Mouse (Mus musculus) megakaryocyte-erythroid progenitor cell, adult 5-6 weeks (primary cell): Measurements from ENCODE around the gene Ndufs1. TPM values are rescaled to one million over a fixed set of nuclear protein-coding genes. Genes with fewer than 3 reads are reported as not detected.
A peak's percentile ranks its signal among the peaks of the same experiment; 100 is the strongest.
"Not testable (repeated sequence)": the region's sequence is repeated elsewhere in the genome, so short reads cannot be mapped to it uniquely, and the experiment has no call there.

Source experiments
- ATAC-seq: replicated peaks from 2 replicates; pipeline ENCODE4 v1.8.0; 2016; ENCODE audit warnings: mild to moderate bottlenecking, inconsistent platforms; ENCODE audit not compliant: severe bottlenecking, poor library complexity, low FRiP score, low TSS enrichment
- total RNA-seq, 2 experiments: library from RNA; stranded (forward) in 1 of 2; stranded (reverse) in 1 of 2; fragments of 200-1000, 215-1000 nt in 1 of 2; fragments of >200 nt in 1 of 2; fragmentation: Nextera tagmentation in 1 of 2; gene quantifications; 2 replicates each; pipeline ENCODE4 v1.2.3; 2014 to 2017

The Ndufs1 gene
- total RNA-seq, 2 experiments from 2014 or later = 151 to 242 TPM

DNA sequence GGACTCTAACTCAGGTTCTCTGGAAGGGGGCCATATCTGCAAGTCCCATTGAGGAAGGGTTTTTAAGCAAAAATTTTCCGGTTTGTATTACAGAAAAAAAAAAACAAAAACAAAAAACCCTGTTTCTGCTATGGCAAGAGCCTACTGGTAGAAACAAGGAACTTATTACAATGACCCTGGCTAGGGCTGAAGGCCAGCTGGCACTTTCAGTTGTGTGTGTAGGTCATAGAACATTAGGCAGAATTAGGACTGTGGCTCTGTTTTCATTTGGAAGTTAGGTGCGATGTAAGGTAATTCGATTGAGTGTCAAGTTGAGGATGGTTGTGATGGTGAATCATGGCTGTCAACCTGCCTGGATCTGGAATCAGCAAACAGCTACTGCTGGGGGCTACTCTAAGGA is 11.9 kb upstream of the Ndufs1 start:
- no peak for ATAC-seq

DNA sequence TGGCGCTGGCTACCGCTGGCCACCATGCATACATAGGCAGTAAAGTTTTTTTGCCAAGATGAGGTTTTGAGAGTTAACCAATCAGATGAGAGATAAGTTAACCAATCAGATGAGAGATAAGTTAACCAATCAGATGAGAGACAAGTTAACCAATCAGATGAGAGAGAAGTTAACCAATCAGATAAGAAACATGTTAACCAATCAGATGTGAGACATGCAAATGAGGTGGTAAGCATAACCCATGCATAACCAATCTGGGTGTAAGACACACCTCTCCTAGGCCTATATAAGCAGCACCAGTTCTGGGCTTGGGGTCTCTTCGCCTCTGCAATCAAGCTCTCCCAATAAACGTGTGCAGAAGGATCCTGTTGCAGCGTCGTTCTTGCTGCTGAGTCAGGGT is 8.8 kb upstream of the Ndufs1 start:
- ATAC-seq = not testable (repeated sequence)

DNA sequence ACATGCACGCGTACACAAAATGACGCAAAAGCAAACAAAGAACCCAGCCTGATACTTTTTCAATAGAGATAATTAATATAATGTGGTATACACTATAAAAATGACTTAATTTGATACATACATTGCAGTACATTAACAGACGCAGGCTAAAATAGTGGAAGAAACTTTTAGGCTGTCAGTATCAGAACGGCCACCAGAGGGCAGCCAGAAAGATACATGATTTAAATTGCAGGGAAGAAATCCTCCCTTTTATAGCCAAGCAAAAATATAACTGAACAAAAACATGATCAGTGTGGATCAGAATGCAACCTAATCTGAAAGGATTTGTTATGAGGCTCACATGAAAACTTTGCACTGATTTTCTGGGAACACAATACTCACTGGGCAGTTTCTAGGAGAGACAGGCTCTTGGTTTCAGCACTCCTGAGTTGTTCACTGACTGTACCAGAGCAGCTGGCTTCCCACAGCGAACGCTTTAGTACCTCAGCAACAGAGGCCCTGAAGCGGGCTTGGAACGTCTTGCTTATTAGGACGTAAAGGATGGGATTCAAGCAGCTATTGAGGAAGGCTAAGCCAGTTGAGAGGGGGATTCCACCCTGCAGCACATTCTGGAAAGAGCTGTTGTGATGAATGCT is 6.1 kb upstream of the Ndufs1 start:
- no peak for ATAC-seq

DNA sequence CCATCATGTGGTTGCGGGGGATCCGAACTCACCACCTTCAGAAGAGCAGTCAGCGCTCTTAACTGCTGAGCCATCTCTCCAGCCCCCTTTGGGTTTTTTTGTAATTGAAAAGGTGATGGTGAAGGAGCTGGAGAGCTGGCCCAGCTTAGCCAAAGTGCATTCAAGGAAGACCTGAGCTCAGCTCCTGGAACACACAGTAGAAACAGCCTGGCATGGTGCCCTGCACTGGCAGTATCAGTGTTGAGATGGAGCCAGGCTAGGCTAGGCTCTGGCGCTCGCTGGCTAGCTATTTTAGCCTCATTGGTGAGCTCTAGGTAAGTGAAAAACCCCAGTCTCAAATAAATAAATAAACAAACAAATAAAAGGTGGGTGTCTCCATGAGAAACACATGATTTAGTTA is 5.6 kb upstream of the Ndufs1 start:
- ATAC-seq = peak; percentile 52; the same call in 1 of the 2 replicates

DNA sequence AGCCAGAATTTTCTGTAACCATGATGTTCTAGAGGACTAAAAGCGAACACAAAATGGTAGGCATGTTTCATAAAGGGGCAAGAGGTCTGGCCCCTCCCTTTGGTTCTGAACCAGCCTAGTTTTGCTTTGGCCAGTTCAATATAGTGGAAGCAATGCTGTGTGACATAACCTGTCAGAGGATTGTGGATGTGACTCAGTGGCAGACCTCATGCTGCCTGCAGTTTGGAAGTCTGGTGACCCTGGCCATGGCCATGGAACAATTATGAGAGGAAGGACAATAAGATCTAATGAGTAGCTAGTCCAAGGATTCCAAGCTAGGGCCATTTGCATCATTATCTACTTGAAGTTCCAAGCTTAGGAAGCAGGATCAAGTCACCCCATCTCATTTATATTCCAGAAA is 4.8 kb upstream of the Ndufs1 start:
- no peak for ATAC-seq

DNA sequence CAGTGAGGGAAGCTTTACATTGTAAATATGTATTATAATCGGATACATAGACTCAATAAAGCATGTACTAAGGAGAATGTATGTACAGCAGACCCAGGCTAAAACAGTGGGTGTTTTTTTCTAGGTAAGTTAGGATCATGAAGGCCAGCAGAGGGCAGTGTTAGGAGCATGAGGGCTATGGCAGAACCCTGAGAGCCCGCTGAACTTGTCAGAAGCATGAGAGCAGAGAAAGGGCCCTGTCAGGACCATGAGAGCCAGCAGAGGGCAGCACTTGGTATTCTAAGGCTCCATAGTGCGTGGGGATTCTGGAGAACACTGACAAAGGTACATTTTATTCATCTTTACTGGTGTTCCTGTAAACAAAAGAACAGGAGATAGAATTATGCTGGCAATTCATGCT is 4.4 kb upstream of the Ndufs1 start:
- peak; percentile 78 for ATAC-seq

DNA sequence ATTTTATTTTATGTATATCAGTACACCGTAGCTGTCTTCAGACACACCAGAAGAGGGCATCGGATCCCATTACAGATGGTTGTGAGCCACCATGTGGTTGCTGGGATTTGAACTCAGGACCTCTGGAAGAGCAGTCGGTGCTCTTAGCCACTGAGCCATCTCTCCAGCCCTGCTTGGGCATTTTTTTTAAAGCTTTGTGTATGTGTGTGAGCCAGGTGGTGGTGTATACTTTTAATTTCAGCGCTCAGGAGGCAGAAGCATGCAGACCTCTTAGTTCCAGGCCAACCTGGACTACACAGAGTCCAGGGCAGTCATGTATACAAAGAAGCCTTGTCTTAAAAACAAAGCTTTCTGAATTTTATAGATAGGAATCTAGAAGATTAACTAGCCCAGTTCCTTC is 3.9 kb upstream of the Ndufs1 start:
- ATAC-seq = peak; percentile 5; the same call in 1 of the 2 replicates

GRCm38 (mm10) chr1:63180122-63180521 is 3.5 kb upstream of the Ndufs1 start:
- no peak for ATAC-seq

GRCm38 (mm10) chr1:63178308-63178707 is 1.7 kb upstream of the Ndufs1 start:
- no peak for ATAC-seq

DNA sequence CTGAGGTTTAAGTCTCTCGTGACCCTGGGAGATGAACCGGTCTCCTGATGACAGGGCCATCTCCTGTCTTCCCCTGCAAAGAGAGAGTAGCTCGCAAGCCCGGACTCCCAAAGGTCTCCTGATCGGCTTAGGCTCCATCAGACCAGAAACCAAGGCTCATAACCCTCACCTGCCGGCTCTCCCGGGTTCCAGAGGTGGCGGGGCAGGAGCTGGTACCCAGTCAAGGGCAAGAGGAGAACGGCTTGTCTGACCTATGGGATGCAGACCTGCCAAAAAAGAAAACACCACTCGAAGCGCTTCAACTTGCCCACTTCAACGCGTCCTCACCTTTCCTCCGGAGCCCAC is 402 bp downstream of the Ndufs1 start:
- ATAC-seq = peak; percentile 23

DNA sequence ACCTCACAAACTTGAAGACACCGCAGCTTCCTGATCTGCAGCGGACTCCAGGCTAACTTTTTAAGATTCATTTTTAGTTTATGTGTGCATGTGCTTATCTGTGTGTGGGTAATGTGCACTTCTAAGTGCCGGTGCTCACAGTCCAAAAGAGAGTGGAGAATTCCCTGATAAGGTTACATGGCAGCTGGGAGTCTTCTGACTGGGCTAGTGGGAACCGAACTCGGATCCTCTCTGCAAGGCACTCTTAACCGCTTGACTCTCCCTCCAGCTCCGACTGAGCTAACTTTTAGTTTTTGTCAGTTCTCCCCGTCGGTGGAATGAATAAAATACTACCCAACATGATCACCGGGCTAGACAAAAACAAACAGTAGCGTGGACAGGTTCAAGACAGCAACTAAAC is 780 bp downstream of the Ndufs1 start:
- ATAC-seq = peak; percentile 38

DNA sequence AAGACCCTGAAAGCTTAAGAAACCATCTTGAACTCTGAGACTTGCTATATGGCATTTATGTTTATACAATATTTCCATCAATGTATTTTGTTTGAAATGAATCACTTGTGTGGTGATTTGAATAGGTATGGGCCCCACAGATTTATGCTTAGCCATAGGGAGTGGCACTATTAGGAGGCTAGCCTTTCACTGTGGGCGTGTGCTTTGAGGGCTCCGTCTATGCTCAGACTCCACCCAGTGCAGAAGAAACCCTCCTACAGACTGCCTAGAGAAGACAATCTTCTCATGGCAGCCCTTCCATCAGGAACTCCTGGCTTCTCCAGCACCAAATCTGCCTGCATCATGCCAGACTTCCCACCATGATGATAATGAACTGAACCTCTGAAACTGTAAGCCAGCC is 8.0 kb downstream of the Ndufs1 start:
- 0 out of 2 replicates have a peak, but pooled peaks have one; percentile 37 for ATAC-seq

DNA sequence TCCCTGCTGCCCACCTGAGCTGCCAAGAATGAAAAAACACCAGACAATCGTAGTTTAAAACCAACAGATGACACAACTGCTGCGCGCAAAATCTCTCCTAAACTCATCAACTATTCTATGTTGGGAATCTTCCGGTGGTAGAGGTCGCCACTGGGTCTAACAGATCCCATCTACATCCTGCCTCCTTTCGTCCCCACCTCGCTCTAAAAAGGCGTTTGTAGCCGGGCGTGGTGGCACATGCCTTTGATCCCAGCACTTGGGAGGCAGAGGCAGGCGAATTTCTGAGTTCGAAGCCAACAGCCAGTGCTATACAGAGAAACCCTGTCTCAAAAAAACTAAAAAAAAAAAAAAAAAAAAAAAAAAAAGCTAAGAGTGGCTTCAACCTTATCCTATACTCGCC is 36.4 kb downstream of the Ndufs1 start:
- ATAC-seq = no peak

DNA sequence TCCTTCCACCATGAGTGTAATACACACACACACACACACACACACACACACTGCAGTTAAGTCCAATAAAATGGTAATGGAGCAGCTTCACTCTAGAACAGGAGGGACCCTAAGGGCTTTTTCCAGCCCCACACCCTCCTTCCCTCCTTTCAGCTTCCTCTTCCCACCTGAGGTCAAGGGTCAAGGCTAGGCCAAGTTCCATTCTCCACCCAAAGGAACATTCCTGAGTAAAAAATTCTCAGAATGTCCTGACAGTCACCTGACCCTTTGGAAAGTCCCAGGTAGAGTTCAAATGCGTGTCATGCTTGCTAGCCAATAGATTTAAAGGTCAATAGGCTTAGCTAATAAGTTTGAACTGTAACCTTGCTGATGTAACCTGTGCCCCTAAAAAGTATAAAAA is 38.0 kb downstream of the Ndufs1 start:
- not testable (repeated sequence) for ATAC-seq

GRCm38 (mm10) chr1:63137971-63138370 is 38.7 kb downstream of the Ndufs1 start:
- ATAC-seq = no peak

DNA sequence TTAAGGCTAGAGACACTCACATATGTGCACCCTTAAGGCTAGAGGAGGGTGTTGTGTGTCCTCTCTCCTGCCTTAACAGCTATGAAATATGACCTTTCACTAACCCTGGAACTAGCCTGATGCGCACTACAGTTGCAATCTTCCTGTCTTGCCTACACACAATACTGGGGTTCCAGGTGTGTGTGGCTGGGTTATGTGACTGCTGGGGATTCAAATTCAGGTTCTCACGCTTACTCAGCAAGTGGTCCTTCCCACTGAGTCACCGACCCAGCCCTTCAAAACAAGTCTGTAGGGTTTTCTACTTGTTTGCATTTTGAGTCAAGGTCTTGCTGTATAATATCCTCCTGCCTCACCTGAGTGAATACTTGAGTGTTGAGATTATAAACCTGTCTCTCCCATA is 42.1 kb downstream of the Ndufs1 start:
- no peak for ATAC-seq

- no peak for ATAC-seq
Observed at GRCm38 (mm10) chr1:63131766-63132165, 44.9 kb downstream of the Ndufs1 start.

- ATAC-seq = no peak
Observed at GRCm38 (mm10) chr1:63130883-63131282, 45.8 kb downstream of the Ndufs1 start.

GRCm38 (mm10) chr1:63129857-63130690 is 46.6 kb downstream of the Ndufs1 start:
- ATAC-seq = peak; percentile 71

DNA sequence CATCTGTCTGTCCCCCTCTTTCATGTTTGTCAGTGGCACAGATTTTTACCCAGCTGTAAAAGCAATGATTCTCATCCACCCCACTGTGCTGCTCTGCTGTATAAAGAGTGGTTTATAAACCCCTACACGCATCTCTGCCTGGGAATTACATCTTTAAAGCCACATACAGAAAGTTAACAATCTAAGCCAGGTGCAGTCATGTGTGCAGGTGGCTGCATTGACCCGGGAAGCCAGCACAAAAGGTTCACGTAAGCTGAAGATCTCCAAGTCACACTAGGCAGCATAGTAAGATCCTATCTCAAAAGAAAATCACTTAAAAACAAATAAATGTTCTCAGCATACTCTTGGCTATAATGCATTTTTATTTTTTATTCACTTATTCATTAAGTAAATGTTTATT is 47.4 kb downstream of the Ndufs1 start:
- ATAC-seq = no peak

DNA sequence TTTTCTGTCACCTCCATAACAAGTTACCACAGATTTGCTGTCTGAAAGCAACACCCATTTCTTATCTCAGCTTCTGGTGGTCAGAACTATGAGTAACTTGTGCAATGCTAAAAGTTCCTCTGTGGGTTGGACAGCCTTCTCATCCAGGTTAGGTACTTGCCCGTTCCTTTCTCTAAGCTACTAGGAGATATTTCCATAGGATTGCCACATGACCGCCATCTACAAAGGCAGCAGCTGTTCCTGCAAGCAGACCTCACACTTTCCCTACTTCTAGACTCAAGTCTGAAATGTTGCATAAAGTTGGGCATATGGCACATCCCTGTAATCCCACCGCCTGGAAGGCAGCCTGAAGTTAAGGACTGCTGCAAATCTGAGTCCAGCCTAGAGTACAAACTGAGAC is 50.4 kb downstream of the Ndufs1 start:
- ATAC-seq = no peak
